Mouse (Mus musculus): ENCODE results near the gene Vpreb3.

DNA sequence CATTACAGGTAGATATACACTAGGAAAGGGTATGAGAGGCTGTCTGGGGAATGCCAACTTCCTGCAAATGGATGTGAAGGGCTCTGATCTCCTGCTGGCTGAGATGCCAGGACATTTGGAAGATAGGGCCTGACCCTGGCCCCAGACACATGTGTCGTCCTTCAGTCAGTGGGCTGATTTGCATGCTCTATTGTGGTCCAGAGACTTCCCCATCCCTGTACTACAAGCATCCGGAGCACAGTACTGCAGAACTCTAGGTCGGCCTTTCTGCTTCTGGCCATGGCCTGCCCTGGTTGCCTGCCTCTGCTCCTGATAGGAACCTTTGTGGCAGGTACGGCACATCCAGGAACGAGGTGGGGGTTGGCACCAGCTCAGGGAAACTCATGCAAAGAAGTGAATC lies 5.2 kb downstream of the Vpreb3 start:
- no peak for TF ChIP-seq CTCF (IDR thresholded peaks at IDR 0.05; ENCODE audit: low read depth)
- no peak for TF ChIP-seq EP300 (IDR thresholded peaks at IDR 0.05; ENCODE audit: low read depth)

Data from heart, postnatal 0 days (tissue).